Mouse (Mus musculus): ENCODE measurements around the gene Adipor1.

DNA sequence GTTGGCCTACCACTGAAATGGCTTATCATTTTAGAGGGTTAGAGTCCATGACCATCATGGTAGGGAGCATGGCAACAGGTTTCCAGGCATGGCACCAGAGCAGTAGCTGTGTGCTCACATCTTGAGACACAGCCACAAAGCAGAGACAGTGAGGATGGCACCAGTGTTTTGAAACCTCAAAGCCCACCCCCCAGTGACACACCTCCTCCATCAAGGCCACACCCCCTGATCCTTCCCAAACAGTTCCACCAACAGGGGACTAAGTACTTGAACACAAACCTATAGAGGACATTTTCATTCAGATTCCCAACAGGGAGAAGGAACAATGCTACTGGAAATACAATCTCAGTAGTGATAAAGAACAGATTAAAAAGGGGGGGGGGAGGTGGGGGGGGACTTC, 30.0 kb upstream of the Adipor1 start:
- no peak for TF ChIP-seq CTCF (IDR thresholded peaks at IDR 0.05; ENCODE audit: low read depth, low read length)
- no peak for TF ChIP-seq GATA1 (IDR thresholded peaks at IDR 0.05; ENCODE audit: borderline replicate concordance, low read length)
- TF ChIP-seq POLR2AphosphoS5 (IDR thresholded peaks at IDR 0.05; ENCODE audit: insufficient replicate concordance, low read depth, low read length) = no peak
- no peak for TF ChIP-seq TAL1 (conservative IDR thresholded peaks at IDR 0.05; ENCODE audit: low read depth, low read length)
